Mouse (Mus musculus) cortical plate, adult 2 months (tissue): ENCODE measurements around the gene P4hb.

Source experiments
- CTCF ChIP-seq: fragments of 200-500 bp; IDR thresholded peaks from 2 replicates; pipeline ENCODE4 v1.5.1; 2011; ENCODE audit warnings: mild to moderate bottlenecking, control low read depth, low read length; ENCODE audit not compliant: insufficient read depth; ENCODE audit errors: extremely low read depth
- POLR2A ChIP-seq: fragments of 200-500 bp; IDR thresholded peaks from 2 replicates; pipeline ENCODE4 v1.6.1; 2011; ENCODE audit warnings: mild to moderate bottlenecking, low read length, control low read depth; ENCODE audit not compliant: insufficient read depth; ENCODE audit errors: extremely low read depth

- TF ChIP-seq POLR2A = no peak
- TF ChIP-seq CTCF = no peak
Observed at GRCm38 (mm10) chr11:120598990-120599549, 26.0 kb upstream of the P4hb start.
